Comparison of ENCODE assay signal across 8 mouse cellular contexts in the genomic region with DNA sequence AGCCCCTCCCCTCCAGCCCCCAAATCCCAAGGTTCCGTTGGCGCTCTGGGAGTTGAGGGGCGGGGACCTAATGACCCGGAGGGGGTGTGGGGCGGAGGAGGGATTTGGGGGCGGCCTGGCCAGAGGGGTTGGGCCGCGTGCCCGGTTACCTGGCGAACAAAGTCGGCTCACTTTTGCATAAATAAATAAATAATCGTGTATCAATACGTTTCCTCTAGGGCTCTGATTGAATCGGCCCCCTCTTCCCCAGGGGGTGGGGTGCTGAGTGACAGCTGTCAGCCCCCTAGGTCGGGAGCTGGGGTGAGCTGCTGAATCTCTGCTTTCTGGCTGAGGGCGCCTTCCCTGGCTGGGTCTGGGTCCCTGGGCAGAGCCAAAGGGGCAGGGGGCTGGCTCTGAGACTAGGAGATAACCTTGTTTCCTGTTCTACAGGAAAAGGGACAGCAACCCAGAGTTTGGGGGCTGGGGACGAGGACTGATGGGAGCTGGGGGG. TPM values are rescaled to one million over a fixed set of nuclear protein-coding genes. Genes with fewer than 3 reads are reported as not detected.
DNase-seq lines count a peak whose midpoint lies in the region; ATAC-seq and TF ChIP-seq lines count a peak whose summit lies in the region.

No protein-coding gene starts in this region.

- H3K9ac ChIP-seq in heart, embryonic 15.5 days: peak overlapping the region; percentile 100
- peak overlapping the region; percentile 95 for H3K9ac ChIP-seq in midbrain, postnatal 0 days (replicated peaks; ENCODE audit: low read length, poor library complexity, severe bottlenecking)

- H3K4me1 ChIP-seq in cortical plate, adult 2 months (ENCODE audit: control insufficient read depth, insufficient read depth, low read length): peaks cover 13% of the 10 kb centered on the region
- peaks cover 66% of the 10 kb centered on the region for H3K4me1 ChIP-seq in heart, embryonic 15.5 days (replicated peaks)
- peaks cover 32% of the 10 kb centered on the region for H3K4me1 ChIP-seq in midbrain, postnatal 0 days (ENCODE audit: insufficient read depth, low read length)

- no peak for ATAC-seq in heart, embryonic 15.5 days (replicated peaks; ENCODE audit: insufficient number of reproducible peaks, insufficient read depth, low FRiP score, low read depth)
- ATAC-seq in midbrain, postnatal 0 days (ENCODE audit: low FRiP score): 0 out of 2 replicates have a peak, but pooled peaks have one; percentile 2

- H3K4me3 ChIP-seq in cortical plate, adult 2 months (ENCODE audit: insufficient read depth, low read length): peak overlapping the region; percentile 82
- H3K4me3 ChIP-seq in heart, embryonic 15.5 days: peak overlapping the region; percentile 92
- H3K4me3 ChIP-seq in midbrain, postnatal 0 days (ENCODE audit: low read depth, low read length): peak overlapping the region; percentile 95

- no peaks in the 10 kb centered on the region for H3K9me3 ChIP-seq in heart, embryonic 15.5 days (replicated peaks)
- H3K9me3 ChIP-seq in midbrain, postnatal 0 days (ENCODE audit: low read length): no peaks in the 10 kb centered on the region

- H3K36me3 ChIP-seq in heart, embryonic 15.5 days: no peaks in the 10 kb centered on the region
- H3K36me3 ChIP-seq in midbrain, postnatal 0 days (ENCODE audit: insufficient read depth, low read length): no peaks in the 10 kb centered on the region

- TF ChIP-seq CTCF in cortical plate, adult 2 months (IDR thresholded peaks at IDR 0.05; ENCODE audit: extremely low read depth, insufficient read depth, low read length): no peak
- TF ChIP-seq CTCF in midbrain, postnatal 0 days (IDR thresholded peaks at IDR 0.05): no peak

- DNase-seq in adrenal gland, adult (ENCODE audit: inconsistent age in 2 of 2, low spot score in 1 of 2): peak; percentile 66 to 84
- no peak for DNase-seq in adrenal gland, postnatal 4 days (ENCODE audit: low spot score in 2 of 2)
- peak; percentile 65 for DNase-seq in 3T3-L1 (ENCODE audit: low read depth, low spot score)
- peak; percentile 56 to 74 for DNase-seq in kidney, postnatal 25 days
- peak; percentile 40 for DNase-seq in midbrain, postnatal 0 days (ENCODE audit: low spot score)
- no peak for DNase-seq in spleen, postnatal 36 days (ENCODE audit: low spot score in 2 of 2)

- 0% methylated on average over 15 of the region's 17 CpGs for WGBS in heart, embryonic 15.5 days
- WGBS in midbrain, postnatal 0 days: under 1% methylated on average over 15 of the region's 17 CpGs

- no peak for TF ChIP-seq POLR2A in cortical plate, adult 2 months (IDR thresholded peaks at IDR 0.05; ENCODE audit: extremely low read depth, insufficient read depth, low read length)

- H3K4me2 ChIP-seq in heart, embryonic 15.5 days: peak overlapping the region; percentile 90
- H3K4me2 ChIP-seq in midbrain, postnatal 0 days (ENCODE audit: low read depth, low read length, poor library complexity, severe bottlenecking): peak overlapping the region; percentile 98

- H3K27ac ChIP-seq in cortical plate, adult 2 months (ENCODE audit: insufficient read depth, low read length): peak overlapping the region; percentile 76
- H3K27ac ChIP-seq in heart, embryonic 15.5 days: peak overlapping the region; percentile 97
- H3K27ac ChIP-seq in midbrain, postnatal 0 days (ENCODE audit: low read depth, low read length): peak overlapping the region; percentile 96

- H3K27me3 ChIP-seq in heart, embryonic 15.5 days: peaks cover 11% of the 10 kb centered on the region; the same call in 1 of the 2 replicates
- H3K27me3 ChIP-seq in midbrain, postnatal 0 days (ENCODE audit: insufficient read depth, low read length): peaks cover 5% of the 10 kb centered on the region; the same call in 1 of the 2 replicates

RNA-seq across cellular contexts. Expression of a gene that starts 1.8 kb away (rescaled TPM):
- 10 to 100 TPM; 92.5 to 98.7 TPM for total RNA-seq in adrenal gland, postnatal 4 days (2021)
- polyA plus RNA-seq in cortical plate, adult 2 months (2012; rRNA removed): 23.8 and 26.4 TPM in 2 replicates
- 6.3 and 8.5 TPM in 2 replicates for polyA plus RNA-seq in heart, embryonic 15.5 days (2015; fragmentation: Nextera tagmentation; extraction: Ambion mirVana)
- total RNA-seq in midbrain, postnatal 0 days (2014; rRNA removed): 105 and 115 TPM in 2 replicates
- polyA plus RNA-seq in midbrain, postnatal 0 days (2015; fragmentation: Nextera tagmentation; extraction: Ambion mirVana): 9.2 and 11.0 TPM in 2 replicates

RNA-seq across cellular contexts. Expression of a gene that starts 38.9 kb away (rescaled TPM):
- total RNA-seq in adrenal gland, postnatal 4 days (2021): 1 to 10 TPM; 1.2 to 1.5 TPM
- 0.11 and 0.15 TPM in 2 replicates for polyA plus RNA-seq in cortical plate, adult 2 months (2012; rRNA removed)
- polyA plus RNA-seq in heart, embryonic 15.5 days (2015; fragmentation: Nextera tagmentation; extraction: Ambion mirVana): 0.42 and 1.0 TPM in 2 replicates
- 0.33 and 0.47 TPM in 2 replicates for total RNA-seq in midbrain, postnatal 0 days (2014; rRNA removed)
- polyA plus RNA-seq in midbrain, postnatal 0 days (2015; fragmentation: Nextera tagmentation; extraction: Ambion mirVana): 0.19 TPM in 1 of 2 replicates, not detected in the other

Comparison
In these comparisons a context has a peak if more than half of its experiments do, and no peak if none do; other contexts are left out.
1. DNase-seq: peak in adrenal gland, adult (2 of 2), 3T3-L1 (single experiment), kidney, postnatal 25 days (2 of 2) and midbrain, postnatal 0 days (single experiment); none in adrenal gland, postnatal 4 days (0 of 2) and spleen, postnatal 36 days (0 of 2).
2. Peak in every context shown above with its lines, with median percentiles within 50 percentile points of each other: H3K27ac ChIP-seq and H3K4me3 ChIP-seq.